Comparison of ENCODE assay signal across 8 mouse cellular contexts in genomic region chr16:23991170-23991569, GRCm38 (mm10). TPM values are rescaled to one million over a fixed set of nuclear protein-coding genes. Genes with fewer than 3 reads are reported as not detected.
DNase-seq lines count a peak whose midpoint lies in the region; ATAC-seq and TF ChIP-seq lines count a peak whose summit lies in the region.

No protein-coding gene starts in this region.

- no peak overlapping the region for H3ac ChIP-seq in C2C12 (ENCODE audit: control insufficient read depth, insufficient read length, low read depth)

- peak overlapping the region; percentile 94; the same call in 1 of the 2 replicates for H3K4me2 ChIP-seq in lung, postnatal 0 days (replicated peaks; ENCODE audit: low read depth, low read length)

- peak; percentile 52 for TF ChIP-seq EP300 in lung, postnatal 0 days (IDR thresholded peaks at IDR 0.05)

- H3K4me3 ChIP-seq in C2C12 (ENCODE audit: insufficient read depth, poor library complexity, severe bottlenecking) = no peak overlapping the region
- no peak overlapping the region for H3K4me3 ChIP-seq in lung, postnatal 0 days (ENCODE audit: low read depth, low read length)

- no peaks in the 10 kb centered on the region for H3K9me3 ChIP-seq in lung, postnatal 0 days (ENCODE audit: low read length)

- H3K36me3 ChIP-seq in C2C12 (ENCODE audit: control insufficient read depth, insufficient read depth) = no peaks in the 10 kb centered on the region
- no peaks in the 10 kb centered on the region for H3K36me3 ChIP-seq in lung, postnatal 0 days (ENCODE audit: insufficient read depth, low read length)

- H3K27ac ChIP-seq in lung, postnatal 0 days (ENCODE audit: low read length) = no peak overlapping the region

- 3% methylated on average over 4 of the region's 4 CpGs for WGBS in lung, postnatal 0 days

- H3K4me1 ChIP-seq in lung, postnatal 0 days (ENCODE audit: insufficient read depth, low read depth, low read length) = peaks cover 15% of the 10 kb centered on the region; the same call in 1 of the 2 replicates

- H3K9ac ChIP-seq in lung, postnatal 0 days (replicated peaks; ENCODE audit: low read depth) = no peak overlapping the region

- TF ChIP-seq CTCF in C2C12 (IDR thresholded peaks at IDR 0.05; ENCODE audit: control insufficient read depth, insufficient read depth, insufficient read length) = peak; percentile 47
- TF ChIP-seq CTCF in lung, postnatal 0 days (IDR thresholded peaks at IDR 0.05) = peak; percentile 95

- peaks cover 8% of the 10 kb centered on the region for H3K79me3 ChIP-seq in C2C12 (ENCODE audit: low read depth)

- 0 out of 2 replicates have a peak, but pooled peaks have one; percentile 19 for ATAC-seq in granulocyte monocyte progenitor cell, adult 5-6 weeks (replicated peaks; ENCODE audit: poor library complexity, severe bottlenecking)
- no peak for ATAC-seq in lung, postnatal 0 days

- peaks cover 21% of the 10 kb centered on the region for H3K79me2 ChIP-seq in C2C12 (ENCODE audit: control insufficient read depth, insufficient read depth)

- H3K27me3 ChIP-seq in C2C12 (ENCODE audit: control insufficient read depth, insufficient read depth, insufficient read length) = no peaks in the 10 kb centered on the region
- H3K27me3 ChIP-seq in lung, postnatal 0 days (replicated peaks; ENCODE audit: insufficient read depth, low read length) = no peaks in the 10 kb centered on the region

- DNase-seq in adipocyte (ENCODE audit: low spot score) = peak; percentile 97
- peak; percentile 83 for DNase-seq in embryo, embryonic 10 days (ENCODE audit: low spot score)
- peak; percentile 81 to 94 for DNase-seq in layer of hippocampus, adult 18-20 months (ENCODE audit: low spot score in 2 of 2)
- DNase-seq in lung, postnatal 0 days (ENCODE audit: low spot score) = peak; percentile 90
- peak; percentile 88 to 94 for DNase-seq in right cerebral cortex, adult 2 months (ENCODE audit: low spot score in 2 of 2)
- peak; percentile 91 for DNase-seq in urinary bladder, postnatal 14 days (ENCODE audit: low spot score)

TF ChIP-seq in C2C12, 6 proteins besides CTCF, POLR2A, EP300 and RAD21:
- no peak for TF ChIP-seq FOSL1 (IDR thresholded peaks at IDR 0.05; ENCODE audit: insufficient read depth, low read length, poor library complexity, severe bottlenecking)
- TF ChIP-seq MYOD1 (IDR thresholded peaks at IDR 0.05; ENCODE audit: control insufficient read depth, insufficient read length, low read depth) = no peak
- no peak for TF ChIP-seq CEBPB (IDR thresholded peaks at IDR 0.05; ENCODE audit: low read depth)
- no peak for TF ChIP-seq MAX (IDR thresholded peaks at IDR 0.05)
- TF ChIP-seq MYOG (IDR thresholded peaks at IDR 0.05; ENCODE audit: control insufficient read depth, extremely low read depth, insufficient read length) = no peak
- no peak for TF ChIP-seq USF1 (IDR thresholded peaks at IDR 0.05; ENCODE audit: low read depth)
TF ChIP-seq in C2C12: peak in this region for 0.

RNA-seq across cellular contexts. Expression of gene Bcl6, which starts 2.5 kb away (rescaled TPM):
- polyA plus RNA-seq in C2C12 (2012; fragmentation: generic; extraction: Trizol) = 6.2 TPM
- total RNA-seq in granulocyte monocyte progenitor cell, adult 5-6 weeks (2014; fragmentation: Nextera tagmentation) = 4.4 and 5.7 TPM in 2 replicates
- 1.5 and 2.1 TPM in 2 replicates for total RNA-seq in granulocyte monocyte progenitor cell, adult 5-6 weeks (2017)
- total RNA-seq in layer of hippocampus, adult 18-20 months (2021) = 10 to 100 TPM; 55.9 to 63.8 TPM
- polyA plus RNA-seq in lung, postnatal 0 days (2015; fragmentation: Nextera tagmentation; extraction: Ambion mirVana) = 2.3 TPM in 2 replicates

RNA-seq across cellular contexts. Expression of gene Gm37419, which starts 2.9 kb away (rescaled TPM):
- not detected for polyA plus RNA-seq in C2C12 (2012; fragmentation: generic; extraction: Trizol)
- total RNA-seq in granulocyte monocyte progenitor cell, adult 5-6 weeks (2014; fragmentation: Nextera tagmentation) = not detected in 2 replicates
- not detected in 2 replicates for total RNA-seq in granulocyte monocyte progenitor cell, adult 5-6 weeks (2017)
- not detected for total RNA-seq in layer of hippocampus, adult 18-20 months (2021)
- not detected in 2 replicates for polyA plus RNA-seq in lung, postnatal 0 days (2015; fragmentation: Nextera tagmentation; extraction: Ambion mirVana)

RNA-seq across cellular contexts. Expression of gene Rtp2, which starts 59.0 kb away (rescaled TPM):
- not detected for polyA plus RNA-seq in C2C12 (2012; fragmentation: generic; extraction: Trizol)
- total RNA-seq in granulocyte monocyte progenitor cell, adult 5-6 weeks (2014; fragmentation: Nextera tagmentation) = not detected in 2 replicates
- not detected in 2 replicates for total RNA-seq in granulocyte monocyte progenitor cell, adult 5-6 weeks (2017)
- total RNA-seq in layer of hippocampus, adult 18-20 months (2021) = under 1 TPM in 1 of 2 experiments, not detected in 1; 0.35 TPM
- polyA plus RNA-seq in lung, postnatal 0 days (2015; fragmentation: Nextera tagmentation; extraction: Ambion mirVana) = not detected in 2 replicates

Comparison
In these comparisons a context has a peak if more than half of its experiments do, and no peak if none do; other contexts are left out.
1. RNA of gene Bcl6, which starts 2.5 kb away (total RNA-seq): 55.9 to 63.8 TPM in layer of hippocampus, adult 18-20 months; 1.5 to 5.7 TPM in granulocyte monocyte progenitor cell, adult 5-6 weeks; every median in the first group is over 4 times any median in the second.
2. Peak in every context shown above with its lines, with median percentiles within 50 percentile points of each other: DNase-seq.